Mouse (Mus musculus): ENCODE measurements at regions not wholly inside any gene's neighbourhood (a gene's known extent, or its start where the extent isn't known, plus 50 kb on each side); places are given as distances from the start of the nearest gene placed in this dataset.

DNA sequence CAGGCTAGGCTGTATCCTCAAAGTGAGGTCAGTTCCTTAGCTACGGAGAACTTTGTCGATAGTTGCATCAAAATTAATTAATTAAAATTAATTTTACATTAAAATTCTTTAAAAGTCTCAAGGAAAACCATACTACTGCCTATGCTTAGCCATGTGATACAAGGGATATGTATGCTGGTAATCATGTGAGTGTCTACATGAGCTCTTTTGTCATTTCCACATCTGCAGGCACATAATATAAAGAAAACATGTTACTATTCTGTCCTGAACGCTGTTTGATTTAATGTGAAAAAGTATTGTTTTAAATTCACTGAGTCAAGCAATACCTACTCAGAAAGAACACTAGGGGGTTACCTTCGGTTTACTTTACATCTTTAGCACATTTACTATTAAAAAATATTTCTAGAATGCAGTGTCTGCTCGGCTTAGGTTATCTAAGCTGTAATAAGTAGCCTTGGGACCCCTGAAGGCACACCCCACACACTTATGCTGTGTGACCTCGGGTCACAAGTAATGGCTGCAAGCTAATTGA is 273.2 kb downstream of the Gm11146 start:
- ATAC-seq (replicated peaks; ENCODE audit: poor library complexity) = peak; percentile 10; the same call in 1 of the 2 replicates

DNA sequence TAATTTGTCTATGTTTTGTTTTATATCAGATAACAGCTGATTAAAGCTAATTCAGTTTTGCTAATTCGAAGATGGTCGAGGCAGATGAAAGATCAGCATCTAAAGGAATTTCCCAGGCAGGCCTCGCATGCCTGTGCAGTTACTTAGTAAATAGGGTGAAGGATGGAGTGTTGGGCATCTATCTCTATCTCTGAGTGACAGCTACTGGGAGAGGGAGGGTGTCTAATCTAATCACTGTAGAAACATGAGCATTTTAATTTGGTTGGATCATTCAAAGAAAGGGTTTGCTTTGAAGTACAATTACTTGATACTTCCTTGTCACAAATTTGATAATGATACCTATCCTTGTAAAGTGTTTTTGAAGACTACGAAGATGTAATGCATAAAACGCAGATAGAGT is 273.8 kb downstream of the Gm11146 start:
- ATAC-seq (replicated peaks; ENCODE audit: poor library complexity) = no peak

DNA sequence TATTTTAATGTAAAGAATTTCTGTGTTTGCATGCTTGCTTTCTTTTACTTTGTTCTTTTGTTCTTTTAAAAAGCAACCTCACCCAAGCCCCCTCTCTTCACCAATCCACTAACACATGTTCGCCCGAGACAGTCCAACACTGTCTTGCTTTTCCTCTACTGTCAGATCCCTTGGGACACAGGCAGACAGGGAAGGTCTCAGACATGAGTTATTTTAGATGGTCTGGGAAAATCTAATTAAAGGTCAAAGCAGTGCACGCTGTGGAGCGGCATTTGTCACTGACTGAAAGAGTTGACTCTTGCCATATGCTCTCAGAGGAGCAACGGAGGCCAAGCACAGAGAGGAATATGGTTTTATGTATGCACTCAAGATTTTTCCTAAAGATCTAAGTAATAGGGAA is 279.6 kb downstream of the Gm11146 start:
- ATAC-seq (replicated peaks; ENCODE audit: poor library complexity) = no peak

- ATAC-seq (replicated peaks; ENCODE audit: poor library complexity) = peak; percentile 86
Measured at GRCm38 (mm10) chr16:77318150-77318549, 283.7 kb downstream of the Gm11146 start.

DNA sequence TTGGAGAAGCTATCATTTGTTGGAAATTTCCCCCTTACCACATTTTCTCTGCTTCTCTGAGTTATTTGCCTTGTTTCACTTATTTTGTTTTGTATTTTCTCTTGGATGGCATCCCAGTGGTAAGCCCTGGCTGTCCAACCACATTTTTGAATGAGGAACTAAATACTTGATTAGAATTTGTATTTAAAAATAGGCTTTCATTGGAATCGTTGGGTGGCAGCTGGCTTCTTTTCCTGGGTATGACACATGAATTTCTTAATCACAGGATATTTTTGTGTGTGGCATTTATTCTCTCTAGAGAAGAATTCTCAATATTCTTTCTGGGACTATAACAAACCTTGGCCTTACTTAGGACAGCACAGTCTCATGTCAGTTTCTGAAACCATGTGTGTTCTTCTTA is 286.5 kb downstream of the Gm11146 start:
- peak; percentile 58 for ATAC-seq (replicated peaks; ENCODE audit: poor library complexity)

DNA sequence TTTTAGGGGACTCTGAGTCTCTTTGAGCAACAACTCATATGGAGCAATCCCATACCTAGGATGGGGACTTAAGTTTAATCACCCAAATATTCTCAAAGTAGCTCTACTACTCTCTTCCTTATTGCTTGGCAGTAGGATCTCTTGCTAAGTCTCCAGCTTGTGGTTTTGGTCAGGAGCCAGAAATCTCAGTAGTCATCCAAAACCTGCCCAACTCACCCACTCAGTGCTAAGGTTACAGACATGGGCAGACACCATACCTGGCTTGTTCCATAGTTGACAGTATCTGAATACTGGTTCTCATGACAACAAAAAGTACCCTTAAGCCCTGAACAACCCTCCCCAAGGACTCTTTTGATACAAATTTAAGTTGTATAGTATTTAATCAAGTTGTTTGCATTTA is 288.7 kb downstream of the Gm11146 start:
- ATAC-seq (replicated peaks; ENCODE audit: poor library complexity) = no peak

- ATAC-seq (replicated peaks; ENCODE audit: poor library complexity) = no peak; the same call in 1 of the 2 replicates
Measured at GRCm38 (mm10) chr16:77301270-77302171, 288.0 kb downstream of the Usp25 start.

- ATAC-seq (replicated peaks; ENCODE audit: poor library complexity) = no peak
Measured at GRCm38 (mm10) chr16:77300572-77301213, 287.2 kb downstream of the Usp25 start.

GRCm38 (mm10) chr16:77295574-77296355 is 282.3 kb downstream of the Usp25 start:
- no peak for ATAC-seq (replicated peaks; ENCODE audit: poor library complexity)

DNA sequence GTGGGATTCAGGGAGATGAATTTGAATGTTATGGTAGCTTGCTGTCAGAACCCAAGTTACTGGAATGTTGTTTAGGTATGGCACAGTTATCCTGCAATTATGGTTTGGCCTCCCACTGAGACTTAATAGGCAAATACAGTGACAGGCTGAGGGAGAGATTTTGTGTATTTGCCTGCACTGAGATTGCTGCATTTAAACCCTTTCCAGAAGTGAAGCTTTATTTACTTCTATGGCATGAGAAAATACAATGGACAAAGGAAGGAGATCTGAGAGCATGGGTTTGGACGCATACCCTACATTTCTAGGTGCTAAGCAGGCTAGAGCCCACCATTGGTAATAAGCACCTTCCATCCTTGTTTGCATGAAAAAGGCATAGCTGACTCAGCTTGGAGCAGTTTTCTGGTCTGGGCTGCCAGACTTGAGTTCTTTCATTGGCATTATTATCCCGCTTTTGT is 278.8 kb downstream of the Usp25 start:
- ATAC-seq (replicated peaks; ENCODE audit: poor library complexity) = no peak

DNA sequence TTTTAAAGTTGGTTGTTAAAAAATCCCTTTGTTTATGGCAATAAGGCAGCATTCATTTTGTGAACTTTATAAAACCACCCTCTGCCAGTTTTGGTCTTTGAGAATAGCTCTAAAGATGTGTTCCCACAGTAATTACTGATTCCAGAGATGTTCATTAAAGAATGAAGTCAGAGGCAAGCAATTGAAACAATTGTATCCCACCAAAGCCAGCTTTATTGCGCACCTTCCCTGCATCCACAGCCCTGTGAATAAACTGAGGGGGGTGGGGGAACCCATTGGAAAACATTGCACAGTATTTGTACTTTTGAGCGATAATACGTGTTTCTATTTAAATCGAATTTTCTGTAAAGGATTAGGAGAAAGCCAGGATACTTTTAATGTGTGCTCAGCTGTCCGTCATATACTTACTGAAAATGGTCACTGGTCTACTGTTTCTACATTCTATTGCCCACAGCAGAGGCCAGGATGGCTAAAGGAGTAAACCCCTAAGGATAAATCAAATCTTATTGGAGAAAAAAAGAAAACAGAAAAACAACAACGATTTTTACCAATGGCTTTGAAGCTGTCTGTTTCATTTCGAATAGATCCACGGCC is 278.3 kb downstream of the Usp25 start:
- no peak for ATAC-seq (replicated peaks; ENCODE audit: poor library complexity)

GRCm38 (mm10) chr16:77284205-77284604 is 270.7 kb downstream of the Usp25 start:
- peak; percentile 42; the same call in 1 of the 2 replicates for ATAC-seq (replicated peaks; ENCODE audit: poor library complexity)

GRCm38 (mm10) chr16:77279916-77280315 is 266.4 kb downstream of the Usp25 start:
- no peak for ATAC-seq (replicated peaks; ENCODE audit: poor library complexity)

- ATAC-seq (replicated peaks; ENCODE audit: poor library complexity) = no peak
Measured at GRCm38 (mm10) chr16:77279495-77279894, 266.0 kb downstream of the Usp25 start.

DNA sequence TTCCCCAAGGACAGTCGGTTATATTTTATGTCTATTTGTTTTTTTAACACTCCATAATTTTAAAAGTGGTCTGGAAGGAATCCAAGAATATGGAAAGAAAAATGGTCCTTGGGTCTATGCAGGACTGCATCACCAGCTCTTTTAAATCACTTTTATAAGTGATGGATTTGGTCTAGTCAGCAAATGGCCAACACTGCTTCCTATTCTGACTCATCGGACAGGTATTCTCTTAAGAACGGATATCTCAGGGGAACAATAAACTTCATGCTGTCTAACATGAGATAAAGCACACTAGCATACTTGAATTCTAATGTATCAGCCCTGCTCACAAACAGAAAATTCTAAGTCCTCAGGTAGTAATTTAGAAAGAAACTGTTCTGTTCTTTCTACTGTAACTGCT is 259.8 kb downstream of the Usp25 start:
- ATAC-seq (replicated peaks; ENCODE audit: poor library complexity) = no peak

DNA sequence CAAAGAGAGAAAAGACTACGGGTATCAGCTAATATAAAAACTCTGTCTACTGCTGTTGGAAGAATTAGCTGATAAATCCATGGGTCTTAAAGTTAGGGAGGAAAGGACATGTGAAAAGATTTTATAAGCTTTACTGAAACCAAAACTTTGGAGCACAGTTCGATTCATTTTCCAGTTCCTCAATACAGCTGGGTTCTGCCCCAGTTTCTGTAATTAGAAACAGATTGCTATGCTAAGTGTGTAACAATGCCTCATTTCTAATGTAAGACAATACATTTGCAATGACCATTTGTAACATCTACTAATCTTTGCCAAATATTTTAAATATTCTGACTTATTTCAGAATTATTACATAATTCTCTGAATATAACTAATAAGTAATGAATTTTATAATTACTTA is 255.4 kb downstream of the Usp25 start:
- no peak for ATAC-seq (replicated peaks; ENCODE audit: poor library complexity)

- 0 out of 2 replicates have a peak, but pooled peaks have one; percentile 42 for ATAC-seq (replicated peaks; ENCODE audit: poor library complexity)
Measured at GRCm38 (mm10) chr16:77267679-77268078, 254.2 kb downstream of the Usp25 start.

GRCm38 (mm10) chr16:77252349-77252748 is 238.8 kb downstream of the Usp25 start:
- peak; percentile 69; the same call in 1 of the 2 replicates for ATAC-seq (replicated peaks; ENCODE audit: poor library complexity)

DNA sequence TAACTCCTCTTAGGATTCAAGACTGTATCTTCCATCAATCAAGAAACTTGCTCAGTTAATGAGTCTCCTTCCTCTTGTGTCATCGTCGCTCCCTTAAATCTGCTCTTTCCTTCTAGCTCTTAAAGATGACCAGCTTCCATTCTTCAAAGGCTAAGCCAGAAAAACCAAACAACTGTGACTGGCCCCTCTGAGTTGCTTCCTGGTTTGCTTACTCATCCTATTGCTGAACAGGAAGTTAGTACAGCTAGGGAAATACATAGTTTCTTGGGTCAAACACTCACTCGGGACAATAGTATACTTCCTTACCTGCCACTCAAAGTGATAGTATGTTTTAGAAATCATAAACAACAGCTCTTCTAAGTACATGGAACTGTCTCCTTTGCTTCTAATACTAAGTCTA is 237.9 kb downstream of the Usp25 start:
- peak; percentile 88 for ATAC-seq (replicated peaks; ENCODE audit: poor library complexity)

DNA sequence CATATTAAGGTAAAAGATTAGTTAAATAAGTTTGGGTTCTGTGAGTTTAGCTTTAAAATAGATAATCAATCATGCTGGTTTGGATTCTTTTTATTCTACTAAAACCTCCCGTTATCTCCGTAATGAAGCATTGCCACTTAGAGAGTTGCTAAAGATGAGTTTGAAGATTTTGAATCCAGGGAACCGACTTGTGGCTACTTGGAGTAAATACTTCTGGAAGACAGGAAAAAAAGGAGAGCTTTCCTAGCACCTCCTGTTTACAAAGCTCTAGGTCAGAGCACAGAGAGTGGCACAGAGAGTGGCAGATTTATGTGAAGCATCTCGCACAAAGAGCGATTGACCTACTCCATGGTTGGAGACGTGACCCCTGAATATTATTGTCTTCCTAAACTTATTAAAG is 227.4 kb downstream of the Usp25 start:
- ATAC-seq (replicated peaks; ENCODE audit: poor library complexity) = no peak

All from megakaryocyte progenitor cell, adult 5-6 weeks (primary cell).